Mouse (Mus musculus) lung, embryonic 14.5 days (tissue): ENCODE measurements around the gene Ogdhl. TPM values are rescaled to one million over a fixed set of nuclear protein-coding genes. Genes with fewer than 3 reads are reported as not detected.

Experiments
- ATAC-seq: fragments of 200-750 bp; cut with Nextera tagmentation; 2 replicates; pipeline ENCODE4 v1.8.0; 2017; ENCODE audit warnings: mild to moderate bottlenecking, moderate TSS enrichment, moderate library complexity; ENCODE audit not compliant: insufficient read depth
- DNase-seq: peaks from one replicate; pipeline ENCODE4 v3.0.0-alpha.2; 2015
- H3K27ac ChIP-seq: fragments of 300-500 bp; sonication (generic); 2 replicates; pipeline ENCODE4 v1.5.1; 2014; ENCODE audit warnings: low read depth, mild to moderate bottlenecking, moderate library complexity
- H3K27me3 ChIP-seq: fragments of 300-500 bp; sonication (generic); 2 replicates; pipeline ENCODE4 v1.6.1; 2014; ENCODE audit warnings: low read length, control low read depth; ENCODE audit not compliant: insufficient read depth
- H3K36me3 ChIP-seq: fragments of 300-500 bp; sonication (generic); 2 replicates; pipeline ENCODE4 v1.6.1; 2014; ENCODE audit warnings: control low read depth; ENCODE audit not compliant: insufficient read depth
- H3K4me1 ChIP-seq: fragments of 300-500 bp; sonication (generic); 2 replicates; pipeline ENCODE4 v1.6.1; 2014; ENCODE audit warnings: antibody characterized with exemption, control low read depth; ENCODE audit not compliant: insufficient read depth
- H3K4me2 ChIP-seq: fragments of 300-500 bp; sonication (generic); 2 replicates; pipeline ENCODE4 v1.6.1; 2014; ENCODE audit warnings: mild to moderate bottlenecking
- H3K4me3 ChIP-seq: fragments of 300-500 bp; sonication (generic); 2 replicates; pipeline ENCODE4 v1.5.1; 2014; ENCODE audit warnings: low read depth, low read length
- H3K9ac ChIP-seq: fragments of 300-500 bp; sonication (generic); 2 replicates; pipeline ENCODE4 v1.6.1; 2014
- H3K9me3 ChIP-seq: fragments of 300-500 bp; sonication (generic); 2 replicates; pipeline ENCODE4 v1.6.1; 2016; ENCODE audit warnings: low read depth, low read length, control low read depth
- CTCF ChIP-seq: IDR thresholded peaks from 2 replicates; pipeline ENCODE4 v1.5.1; 2016; ENCODE audit warnings: antibody characterized with exemption, low read depth
- WGBS: fragments of 180-500 bp; shearing (Covaris S2); extraction: QIAGEN DNeasy Blood & Tissue Kit; methylation state at CpG from one replicate; pipeline ENCODE4 v1.1.7; 2014; 5-methylcytosine and 5-hydroxymethylcytosine counted together
- polyA plus RNA-seq: library from polyadenylated mRNA; unstranded; fragments of >200 nt; fragmentation: Nextera tagmentation; extraction: Ambion mirVana; gene quantifications from 2 replicates; pipeline ENCODE4 v1.2.1, GENCODE M21; 2014

Gene Ogdhl
- polyA plus RNA-seq, 1 experiment from 2014 or later, result 10.6 TPM

DNA sequence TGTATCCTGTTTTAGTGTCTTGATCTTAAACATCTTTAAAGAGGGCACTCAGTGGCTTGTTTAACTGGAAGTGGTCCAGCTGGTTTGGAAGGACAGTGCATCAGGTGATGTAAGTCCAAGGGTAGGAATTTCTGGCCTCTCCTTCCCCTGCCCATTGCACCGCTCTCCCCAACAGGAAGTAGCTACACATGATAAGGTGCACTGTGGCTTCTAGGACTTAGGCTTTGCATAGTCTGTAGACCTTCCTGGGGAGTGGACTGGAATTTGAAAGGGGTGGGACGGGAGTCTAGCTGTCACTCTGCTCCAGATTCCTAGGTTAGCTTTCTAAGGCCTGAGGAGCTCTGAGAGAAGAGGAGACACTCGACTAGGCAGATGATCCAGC, 58.3 kb downstream of the Ogdhl start:
- no peak overlapping the region for H3K4me2 ChIP-seq
- no peaks in the 10 kb centered on the region for H3K36me3 ChIP-seq
- no peak overlapping the region for H3K27ac ChIP-seq
- H3K4me3 ChIP-seq, result no peak overlapping the region
- ATAC-seq, result no peak
- TF ChIP-seq CTCF, result no peak
- no peaks in the 10 kb centered on the region for H3K9me3 ChIP-seq
- H3K4me1 ChIP-seq, result no peaks in the 10 kb centered on the region
- peaks cover 20% of the 10 kb centered on the region for H3K27me3 ChIP-seq
- WGBS, result 46% methylated on average over 3 of the region's 3 CpGs
- DNase-seq, result peak; percentile 4
- no peak overlapping the region for H3K9ac ChIP-seq

DNA sequence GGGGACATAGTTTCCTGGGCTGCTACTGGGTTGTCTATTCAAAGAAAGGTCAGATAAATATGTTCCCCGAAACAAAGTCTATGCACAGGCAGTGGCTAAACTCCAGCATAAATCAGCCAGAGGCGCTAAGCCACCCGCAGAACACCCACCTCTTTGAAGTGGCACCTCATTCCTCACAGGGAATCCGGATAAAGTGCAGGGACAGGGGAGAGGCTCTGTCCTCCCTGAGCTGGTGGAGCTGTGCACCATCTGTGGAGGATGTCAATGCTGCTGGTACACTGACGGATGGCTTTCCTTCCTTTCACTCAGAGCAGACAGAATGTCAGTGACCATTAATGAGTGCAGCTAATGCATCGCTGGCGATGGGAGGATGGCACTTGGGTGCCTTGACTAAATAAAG, 59.2 kb downstream of the Ogdhl start:
- Histone ChIP-seq H3K4me1 (no peaks in the 10 kb centered on the region), H3K4me3 (no peak overlapping the region), H3K36me3 (no peaks in the 10 kb centered on the region), H3K9ac (no peak overlapping the region), H3K4me2 (no peak overlapping the region), H3K9me3 (no peaks in the 10 kb centered on the region), H3K27me3 (peaks cover 20% of the 10 kb centered on the region), H3K27ac (no peak overlapping the region)
- WGBS, result 18% methylated on average over 7 of the region's 7 CpGs
- DNase-seq, result no peak
- no peak for ATAC-seq
- no peak for TF ChIP-seq CTCF

DNA sequence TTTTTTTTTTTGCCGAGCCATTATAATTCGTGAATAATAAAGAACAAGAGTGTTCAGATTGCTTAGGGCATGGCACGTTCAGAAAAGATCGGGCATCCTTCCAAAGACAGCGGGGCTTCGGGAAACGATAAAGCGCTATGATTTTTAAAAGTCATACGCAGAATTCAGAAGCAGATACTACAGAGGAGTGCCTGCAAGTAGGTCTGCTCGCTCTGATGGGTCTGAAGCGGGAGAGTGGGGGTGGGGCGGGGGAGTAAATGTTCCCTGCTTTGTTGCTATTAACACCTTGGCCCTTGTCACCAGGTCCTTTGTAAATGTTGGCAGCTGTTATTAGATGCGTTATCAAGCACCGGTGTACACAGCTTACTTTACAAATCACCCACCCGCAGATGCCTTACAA, 59.8 kb downstream of the Ogdhl start:
- 25% methylated on average over 15 of the region's 15 CpGs for WGBS
- no peak for DNase-seq

GRCm38 (mm10) chr14:32388196-32388595, 66.4 kb downstream of the Ogdhl start, which contains the start of gene 1700024G13Rik:
TSS of gene 1700024G13Rik (minus strand) at chr14:32388391.
- no peak within 1 kb of the TSS for H3K9ac ChIP-seq
- no peaks in the 10 kb centered on the region for H3K9me3 ChIP-seq
- DNase-seq, result peak; percentile 79
- H3K4me1 ChIP-seq, result no peaks in the 10 kb centered on the region
- no peak for TF ChIP-seq CTCF
- H3K27ac ChIP-seq, result no peak within 1 kb of the TSS
- H3K27me3 ChIP-seq, result no peaks in the 10 kb centered on the region
- WGBS, result 4% methylated on average over 13 of the region's 13 CpGs
- ATAC-seq, result peak; percentile 74
- no peaks in the 10 kb centered on the region for H3K36me3 ChIP-seq
- no peak within 1 kb of the TSS for H3K4me3 ChIP-seq
- no peak within 1 kb of the TSS for H3K4me2 ChIP-seq

More for the DNA sequence above, 59.8 kb downstream of the Ogdhl start:
- H3K4me1 ChIP-seq, result no peaks in the 10 kb centered on the region
- ATAC-seq, result no peak
- no peak overlapping the region for H3K9ac ChIP-seq
- no peak overlapping the region for H3K27ac ChIP-seq
- H3K36me3 ChIP-seq, result no peaks in the 10 kb centered on the region
- H3K4me3 ChIP-seq, result no peak overlapping the region
- no peak for TF ChIP-seq CTCF
- peaks cover 20% of the 10 kb centered on the region for H3K27me3 ChIP-seq
- H3K4me2 ChIP-seq, result no peak overlapping the region
- no peaks in the 10 kb centered on the region for H3K9me3 ChIP-seq

Other genes starting within 250 kb of the Ogdhl start
- gene Oxnad1, start 236.6 kb upstream of the Ogdhl start, polyA plus RNA-seq, result 15.9 and 24.8 TPM in 2 replicates
- 89.8 and 90.8 TPM in 2 replicates for gene Dph3, start 236.3 kb upstream of the Ogdhl start, polyA plus RNA-seq
- gene Msmb, start 180.0 kb upstream of the Ogdhl start, polyA plus RNA-seq, result not detected in 2 replicates
- gene Ncoa4, start 162.2 kb upstream of the Ogdhl start, polyA plus RNA-seq, result 105 and 108 TPM in 2 replicates
- gene Timm23, start 120.1 kb upstream of the Ogdhl start, polyA plus RNA-seq, result 293 and 296 TPM in 2 replicates
- gene Parg, start 120.1 kb upstream of the Ogdhl start, polyA plus RNA-seq, result 53.4 and 54.5 TPM in 2 replicates
- not detected in 2 replicates for gene 1700024G13Rik, start 66.4 kb downstream of the Ogdhl start, polyA plus RNA-seq
- 0.09 and 0.84 TPM in 2 replicates for gene Slc18a3, start 142.8 kb downstream of the Ogdhl start, polyA plus RNA-seq
- not detected in 2 replicates for gene Chat, start 144.0 kb downstream of the Ogdhl start, polyA plus RNA-seq
- 18.4 and 18.8 TPM in 2 replicates for gene Ercc6, start 191.5 kb downstream of the Ogdhl start, polyA plus RNA-seq